Mouse (Mus musculus) forebrain, embryonic 16.5 days (tissue): ENCODE data around the gene Casz1. TPM values are rescaled to one million over a fixed set of nuclear protein-coding genes. Genes with fewer than 3 reads are reported as not detected.
A peak's percentile ranks its signal among the peaks of the same experiment; 100 is the strongest.

ENCODE experiments used
- ATAC-seq: fragments of 200-750 bp; cut with Nextera tagmentation; 2 replicates; pipeline ENCODE4 v1.8.0; 2017; ENCODE audit warnings: mild to moderate bottlenecking, moderate library complexity
- H3K27ac ChIP-seq: fragments of 300-500 bp; sonication (generic); 2 replicates; pipeline ENCODE4 v1.5.1; 2014; ENCODE audit warnings: low read length, control low read depth
- H3K27me3 ChIP-seq: fragments of 300-500 bp; sonication (generic); replicated peaks from 2 replicates; pipeline ENCODE4 v1.6.1; 2014; ENCODE audit warnings: low read length; ENCODE audit not compliant: control insufficient read depth, insufficient read depth
- H3K36me3 ChIP-seq: fragments of 300-500 bp; sonication (generic); 2 replicates; pipeline ENCODE4 v1.6.1; 2014; ENCODE audit not compliant: control insufficient read depth, insufficient read depth
- H3K4me1 ChIP-seq: fragments of 300-500 bp; sonication (generic); replicated peaks from 2 replicates; pipeline ENCODE4 v1.6.1; 2014; ENCODE audit warnings: low read length; ENCODE audit not compliant: control insufficient read depth, insufficient read depth
- H3K4me2 ChIP-seq: fragments of 300-500 bp; sonication (generic); 2 replicates; pipeline ENCODE4 v1.6.1; 2014; ENCODE audit warnings: mild to moderate bottlenecking, low read length, control low read depth
- H3K4me3 ChIP-seq: fragments of 300-500 bp; sonication (generic); replicated peaks from 2 replicates; pipeline ENCODE4 v1.5.1; 2014; ENCODE audit warnings: mild to moderate bottlenecking, low read length, control low read depth
- H3K9ac ChIP-seq: fragments of 300-500 bp; sonication (generic); replicated peaks from 2 replicates; pipeline ENCODE4 v1.6.1; 2014; ENCODE audit warnings: low read depth, low read length, control low read depth
- H3K9me3 ChIP-seq: fragments of 300-500 bp; sonication (generic); 2 replicates; pipeline ENCODE4 v1.6.1; 2016; ENCODE audit warnings: low read length; ENCODE audit not compliant: control insufficient read depth
- whole genome bisulfite sequencing: fragments of 180-500 bp; shearing (Covaris S2); extraction: QIAGEN DNeasy Blood & Tissue Kit; methylation state at CpG from one replicate; pipeline ENCODE4 v1.1.7; 2014; 5-methylcytosine and 5-hydroxymethylcytosine counted together
- polyA plus RNA-seq: library from polyadenylated mRNA; unstranded; fragments of >200 nt; fragmentation: Nextera tagmentation; extraction: Ambion mirVana; gene quantifications from 2 replicates; pipeline ENCODE4 v1.2.1, GENCODE M21; 2015

Gene Casz1
- polyA plus RNA-seq, 1 experiment from 2014 or later: 1.0 TPM

GRCm38 (mm10) chr4:148833245-148833990, 29.2 kb downstream of the Casz1 start:
- ATAC-seq: peak; percentile 9; the same call in 1 of the 2 replicates
- WGBS: 65% methylated on average over 21 of the region's 21 CpGs
- peaks cover 7% of the 10 kb centered on the region for H3K27me3 ChIP-seq
- no peak overlapping the region for H3K9ac ChIP-seq
- H3K4me1 ChIP-seq: peaks cover 24% of the 10 kb centered on the region
- no peak overlapping the region for H3K4me2 ChIP-seq
- no peaks in the 10 kb centered on the region for H3K36me3 ChIP-seq
- no peak overlapping the region for H3K4me3 ChIP-seq
- H3K9me3 ChIP-seq: no peaks in the 10 kb centered on the region
- H3K27ac ChIP-seq: no peak overlapping the region

DNA sequence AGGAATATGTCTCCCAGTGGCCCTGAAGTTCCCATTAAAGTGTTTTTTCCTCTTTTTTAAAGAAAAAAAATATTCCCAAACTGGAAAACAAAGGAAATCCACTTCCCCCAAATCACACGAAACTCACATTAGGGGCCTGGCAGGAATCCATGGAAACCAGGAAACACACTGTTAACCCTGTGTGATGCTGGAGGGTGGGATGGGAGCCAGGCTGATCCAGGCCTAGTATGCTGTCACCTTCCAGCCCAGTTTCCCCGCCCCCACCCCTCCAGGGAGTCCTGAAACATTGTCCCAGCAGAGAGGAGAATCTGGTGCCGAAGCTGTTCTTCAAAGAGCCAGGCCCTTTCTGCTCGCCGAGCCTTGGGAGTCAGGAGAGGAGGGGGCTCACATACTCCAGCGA, 32.2 kb downstream of the Casz1 start:
- 0 out of 2 replicates have a peak, but pooled peaks have one; percentile 22 for ATAC-seq
- 8% methylated on average over 6 of the region's 6 CpGs for WGBS
- Histone ChIP-seq H3K9ac (no peak overlapping the region), H3K36me3 (no peaks in the 10 kb centered on the region), H3K27ac (no peak overlapping the region), H3K9me3 (no peaks in the 10 kb centered on the region), H3K4me3 (no peak overlapping the region), H3K4me2 (no peak overlapping the region), H3K27me3 (peaks cover 7% of the 10 kb centered on the region), H3K4me1 (peaks cover 24% of the 10 kb centered on the region)

GRCm38 (mm10) chr4:148837046-148837445, 32.8 kb downstream of the Casz1 start:
- no peak overlapping the region for H3K4me2 ChIP-seq
- no peaks in the 10 kb centered on the region for H3K36me3 ChIP-seq
- no peak overlapping the region for H3K9ac ChIP-seq
- 0 out of 2 replicates have a peak, but pooled peaks have one; percentile 30 for ATAC-seq
- peaks cover 24% of the 10 kb centered on the region for H3K4me1 ChIP-seq
- no peak overlapping the region for H3K4me3 ChIP-seq
- 20% methylated on average over 9 of the region's 9 CpGs for WGBS
- H3K27ac ChIP-seq: no peak overlapping the region
- no peaks in the 10 kb centered on the region for H3K9me3 ChIP-seq
- peaks cover 7% of the 10 kb centered on the region for H3K27me3 ChIP-seq

GRCm38 (mm10) chr4:148837644-148838043, 33.4 kb downstream of the Casz1 start:
- 58% methylated on average over 6 of the region's 6 CpGs for WGBS
- ATAC-seq: 0 out of 2 replicates have a peak, but pooled peaks have one; percentile 15

DNA sequence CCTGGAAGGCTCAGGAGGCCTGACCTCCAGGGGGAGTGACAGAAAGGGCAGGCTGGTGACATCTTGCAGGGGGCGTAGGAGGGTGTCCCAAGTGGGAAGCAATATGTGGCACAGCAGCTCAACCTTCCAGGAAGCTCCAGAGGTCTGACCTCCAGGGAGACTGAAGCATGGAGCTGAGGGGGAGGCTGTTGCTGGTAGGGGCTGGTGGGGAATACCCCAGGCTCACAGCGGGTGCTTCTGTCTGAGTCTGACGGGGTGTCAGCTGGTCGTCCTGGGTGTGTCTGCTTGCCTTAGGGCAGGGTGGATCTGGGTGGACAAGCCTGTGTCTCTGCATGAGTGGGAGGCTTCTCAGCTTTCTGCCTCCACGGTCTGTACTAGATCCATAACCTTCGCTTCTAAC, 38.1 kb downstream of the Casz1 start:
- no peak for ATAC-seq
- H3K36me3 ChIP-seq: no peaks in the 10 kb centered on the region
- no peak overlapping the region for H3K4me3 ChIP-seq
- H3K27ac ChIP-seq: no peak overlapping the region
- H3K4me1 ChIP-seq: peaks cover 14% of the 10 kb centered on the region
- WGBS: 76% methylated on average over 6 of the region's 6 CpGs
- no peaks in the 10 kb centered on the region for H3K9me3 ChIP-seq
- H3K9ac ChIP-seq: no peak overlapping the region
- no peak overlapping the region for H3K4me2 ChIP-seq
- no peaks in the 10 kb centered on the region; the same call in 1 of the 2 replicates for H3K27me3 ChIP-seq

More at GRCm38 (mm10) chr4:148837644-148838043, 33.4 kb downstream of the Casz1 start:
- Histone ChIP-seq H3K9me3 (no peaks in the 10 kb centered on the region), H3K4me1 (peaks cover 24% of the 10 kb centered on the region), H3K4me2 (no peak overlapping the region), H3K4me3 (no peak overlapping the region), H3K9ac (no peak overlapping the region), H3K27ac (no peak overlapping the region), H3K27me3 (peaks cover 7% of the 10 kb centered on the region), H3K36me3 (no peaks in the 10 kb centered on the region)

DNA sequence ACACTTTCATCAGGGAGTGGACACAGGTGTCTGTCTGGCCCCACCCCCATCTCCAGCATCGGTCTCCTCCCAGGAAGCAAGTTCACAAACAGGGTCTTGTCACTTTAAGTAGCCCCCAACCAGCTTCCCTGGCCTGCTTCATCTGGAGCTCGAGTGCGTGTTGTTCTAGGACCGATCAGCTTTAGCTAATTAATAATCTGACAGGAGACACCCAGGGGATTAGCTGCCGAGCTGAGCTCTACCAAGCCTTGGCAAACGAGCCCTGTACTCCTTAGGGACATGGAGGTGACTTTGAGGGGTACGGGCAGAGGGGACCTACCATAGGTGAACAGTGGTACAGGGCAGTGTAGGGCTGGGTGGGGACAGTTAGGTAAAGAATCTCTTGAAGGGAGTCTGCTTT, 40.7 kb downstream of the Casz1 start:
- Histone ChIP-seq H3K4me3 (no peak overlapping the region), H3K4me1 (peaks cover 8% of the 10 kb centered on the region), H3K9ac (no peak overlapping the region), H3K36me3 (no peaks in the 10 kb centered on the region), H3K9me3 (no peaks in the 10 kb centered on the region), H3K27me3 (no peaks in the 10 kb centered on the region; the same call in 1 of the 2 replicates), H3K27ac (no peak overlapping the region), H3K4me2 (no peak overlapping the region)
- 22% methylated on average over 7 of the region's 7 CpGs for WGBS
- no peak for ATAC-seq

DNA sequence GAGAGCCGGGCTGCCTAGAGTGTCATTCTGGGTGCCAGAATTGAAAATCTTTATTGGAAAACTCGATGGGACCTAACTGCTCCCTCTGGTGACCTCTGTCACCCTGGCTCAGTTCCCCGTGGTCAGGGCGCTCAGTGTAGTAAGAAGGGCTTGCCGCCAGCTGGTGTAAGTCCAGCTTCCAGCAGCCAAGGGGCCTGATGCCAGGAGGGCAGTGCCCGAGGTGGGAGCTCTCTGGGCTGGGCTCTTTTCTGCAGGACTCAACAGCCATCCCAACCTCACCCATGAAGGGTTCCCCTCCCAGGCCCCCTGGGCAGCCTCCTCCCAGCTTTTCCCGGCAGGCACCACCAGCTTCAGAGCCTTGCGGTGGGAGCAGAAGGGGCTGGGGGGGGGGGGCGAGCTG, 42.0 kb downstream of the Casz1 start:
- no peaks in the 10 kb centered on the region for H3K36me3 ChIP-seq
- H3K27ac ChIP-seq: no peak overlapping the region
- H3K27me3 ChIP-seq: no peaks in the 10 kb centered on the region; the same call in 1 of the 2 replicates
- H3K9ac ChIP-seq: no peak overlapping the region
- no peaks in the 10 kb centered on the region for H3K9me3 ChIP-seq
- WGBS: 38% methylated on average over 8 of the region's 9 CpGs
- peak; percentile 52 for ATAC-seq
- peaks cover 8% of the 10 kb centered on the region for H3K4me1 ChIP-seq
- H3K4me3 ChIP-seq: no peak overlapping the region
- H3K4me2 ChIP-seq: no peak overlapping the region

DNA sequence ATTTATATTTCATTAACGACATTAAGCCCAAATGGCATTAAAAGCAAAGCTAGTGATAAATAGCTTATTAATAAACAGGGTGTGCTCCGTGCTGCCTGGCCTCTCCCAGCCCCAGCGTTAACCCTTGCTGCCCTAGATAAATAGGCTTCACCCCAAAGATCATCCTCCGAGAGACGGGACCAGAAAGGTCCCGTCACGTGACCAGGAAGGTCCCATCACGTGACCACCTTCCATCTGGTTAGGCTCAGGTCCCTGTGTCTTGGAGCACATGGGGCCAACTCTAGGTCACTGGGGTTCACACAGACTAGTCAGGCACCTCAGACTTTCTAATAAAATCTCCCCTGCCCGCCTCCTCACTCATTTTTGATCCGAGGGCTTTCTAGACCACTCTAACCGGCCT, 42.5 kb downstream of the Casz1 start:
- Histone ChIP-seq H3K4me2 (no peak overlapping the region), H3K27ac (no peak overlapping the region), H3K9ac (no peak overlapping the region), H3K4me1 (peaks cover 12% of the 10 kb centered on the region), H3K9me3 (no peaks in the 10 kb centered on the region), H3K4me3 (no peak overlapping the region), H3K36me3 (no peaks in the 10 kb centered on the region), H3K27me3 (no peaks in the 10 kb centered on the region; the same call in 1 of the 2 replicates)
- WGBS: 59% methylated on average over 11 of the region's 11 CpGs
- no peak for ATAC-seq

DNA sequence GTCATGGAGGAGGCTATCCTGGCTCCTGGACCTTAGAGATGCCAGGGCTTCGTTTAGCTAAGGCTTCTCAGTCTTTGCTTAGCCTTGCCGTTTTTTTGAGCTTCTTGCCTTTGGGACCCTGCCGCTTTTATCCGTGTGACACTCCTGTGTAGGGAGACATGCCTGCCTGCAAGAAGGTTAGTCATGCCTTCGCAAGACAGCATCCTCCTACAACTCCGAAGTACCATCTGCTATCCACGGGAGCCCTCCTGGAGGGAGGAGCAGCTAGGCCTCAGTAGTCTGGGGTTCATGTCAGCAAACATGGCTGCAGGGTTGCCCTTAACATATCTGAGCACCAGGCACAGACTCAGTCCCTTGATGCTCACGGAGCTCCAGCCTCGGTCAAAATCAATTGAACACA, 43.4 kb downstream of the Casz1 start:
- no peak for ATAC-seq
- Histone ChIP-seq H3K27ac (no peak overlapping the region), H3K4me1 (peaks cover 16% of the 10 kb centered on the region), H3K9ac (no peak overlapping the region), H3K36me3 (no peaks in the 10 kb centered on the region), H3K9me3 (no peaks in the 10 kb centered on the region), H3K4me3 (no peak overlapping the region), H3K4me2 (no peak overlapping the region), H3K27me3 (no peaks in the 10 kb centered on the region; the same call in 1 of the 2 replicates)
- WGBS: 85% methylated on average over 9 of the region's 9 CpGs
